In genomic region chr4:87037592-87037991, GRCm38 (mm10) we compare ENCODE assay signal across 11 mouse cellular contexts.
DNase-seq lines count a peak whose midpoint lies in the region; ATAC-seq and TF ChIP-seq lines count a peak whose summit lies in the region.
"Had no signal": no experiment of that assay in that cellular context is flagged by ENCODE, and none has a peak within 500 bp of the region (broad histone marks: within the 10 kb centered on the region; RNA-seq: fewer than 3 reads in every experiment).

No protein-coding gene starts in this region.

- H3K4me3 ChIP-seq in gastrocnemius, adult 2 months: no peak overlapping the region
- H3K4me3 ChIP-seq in liver, embryonic 14.5 days (ENCODE audit: insufficient read depth in 1 of 2, low read depth in 2 of 2, low read length in 2 of 2): no peak overlapping the region
- H3K4me3 ChIP-seq in liver, embryonic 12.5 days: no peak overlapping the region
- H3K4me3 ChIP-seq in midbrain, embryonic 14.5 days (replicated peaks; ENCODE audit: low read depth, low read length): no peak overlapping the region
- H3K4me3 ChIP-seq: forebrain, embryonic 12.5 days; myocyte had no signal

- no peak for TF ChIP-seq EP300 in liver, embryonic 14.5 days (IDR thresholded peaks at IDR 0.05; ENCODE audit: low read depth)

- no peaks in the 10 kb centered on the region for H3K36me3 ChIP-seq in liver, embryonic 14.5 days (replicated peaks; ENCODE audit: control insufficient read depth, insufficient read depth, low read depth)
- H3K36me3 ChIP-seq in liver, embryonic 12.5 days: no peaks in the 10 kb centered on the region
- no peaks in the 10 kb centered on the region for H3K36me3 ChIP-seq in midbrain, embryonic 14.5 days (ENCODE audit: control insufficient read depth, insufficient read depth, low read length)
- H3K36me3 ChIP-seq: forebrain, embryonic 12.5 days had no signal

- H3K27ac ChIP-seq in gastrocnemius, adult 2 months: no peak overlapping the region
- no peak overlapping the region for H3K27ac ChIP-seq in liver, embryonic 14.5 days
- no peak overlapping the region for H3K27ac ChIP-seq in liver, embryonic 12.5 days
- no peak overlapping the region for H3K27ac ChIP-seq in midbrain, embryonic 14.5 days (replicated peaks; ENCODE audit: low read depth, low read length)
- H3K27ac ChIP-seq: forebrain, embryonic 12.5 days had no signal

- WGBS in liver, embryonic 14.5 days (ENCODE audit: insufficient replicate concordance): 52% methylated on average over 4 of the region's 4 CpGs
- 47% methylated on average over 4 of the region's 4 CpGs for whole genome bisulfite sequencing in liver, embryonic 12.5 days (ENCODE audit: insufficient replicate concordance)
- 77% methylated on average over 4 of the region's 4 CpGs for WGBS in midbrain, embryonic 14.5 days

- H3K9ac ChIP-seq in liver, embryonic 14.5 days (replicated peaks): no peak overlapping the region
- no peak overlapping the region for H3K9ac ChIP-seq in liver, embryonic 12.5 days
- no peak overlapping the region for H3K9ac ChIP-seq in midbrain, embryonic 14.5 days (replicated peaks; ENCODE audit: low read length)
- H3K9ac ChIP-seq: forebrain, embryonic 12.5 days had no signal

- no peak for ATAC-seq in liver, embryonic 14.5 days (ENCODE audit: insufficient read depth)
- no peak for ATAC-seq in liver, embryonic 12.5 days
- ATAC-seq in midbrain, embryonic 14.5 days (ENCODE audit: low FRiP score, low TSS enrichment): no peak; the same call in 1 of the 2 replicates

- TF ChIP-seq CTCF in gastrocnemius, adult 2 months (IDR thresholded peaks at IDR 0.05): peak; percentile 26; the same call in 1 of the 2 replicates
- 0 out of 2 replicates have a peak, but pooled peaks have one; percentile 34 for TF ChIP-seq CTCF in liver, embryonic 14.5 days (IDR thresholded peaks at IDR 0.05; ENCODE audit: low read depth)

- intact Hi-C loops in gastrocnemius, adult 2 months (cut with DNase I): no loop called here
- intact Hi-C loops in gastrocnemius, postnatal 36 days (cut with DNase I): no loop called here

- H3K9me3 ChIP-seq in liver, embryonic 14.5 days (ENCODE audit: control insufficient read depth, low read length): no peaks in the 10 kb centered on the region
- H3K9me3 ChIP-seq in liver, embryonic 12.5 days (replicated peaks): no peaks in the 10 kb centered on the region
- no peaks in the 10 kb centered on the region for H3K9me3 ChIP-seq in midbrain, embryonic 14.5 days (ENCODE audit: control insufficient read depth, low read length)
- H3K9me3 ChIP-seq: forebrain, embryonic 12.5 days had no signal

- no peak for DNase-seq in gastrocnemius, adult 2 months
- no peak for DNase-seq in gastrocnemius, postnatal 36 days
- DNase-seq in liver, embryonic 14.5 days (ENCODE audit: low read depth in 3 of 3, low spot score in 3 of 3): no peak
- peak; percentile 52 for DNase-seq in brain, adult 2 months (ENCODE audit: low read depth, low spot score)
- DNase-seq in midbrain, embryonic 14.5 days: peak; percentile 69
- DNase-seq in thymus, adult 18-20 months: no peak
- DNase-seq in thymus, postnatal 14 days: no peak
- DNase-seq: liver had no signal

- no peaks in the 10 kb centered on the region for H3K27me3 ChIP-seq in liver, embryonic 14.5 days (ENCODE audit: control insufficient read depth, insufficient read depth, low read length)
- H3K27me3 ChIP-seq in liver, embryonic 12.5 days (replicated peaks): no peaks in the 10 kb centered on the region
- H3K27me3 ChIP-seq in midbrain, embryonic 14.5 days (ENCODE audit: control insufficient read depth, insufficient read depth, low read length): no peaks in the 10 kb centered on the region
- H3K27me3 ChIP-seq: forebrain, embryonic 12.5 days had no signal

- H3K4me2 ChIP-seq in liver, embryonic 14.5 days (ENCODE audit: low read depth): no peak overlapping the region
- H3K4me2 ChIP-seq in liver, embryonic 12.5 days: no peak overlapping the region
- H3K4me2 ChIP-seq in midbrain, embryonic 14.5 days (ENCODE audit: low read length): no peak overlapping the region
- H3K4me2 ChIP-seq: forebrain, embryonic 12.5 days had no signal

- no peaks in the 10 kb centered on the region for H3K4me1 ChIP-seq in liver, embryonic 14.5 days (replicated peaks; ENCODE audit: control insufficient read depth in 2 of 2, insufficient read depth in 2 of 2, low read length in 1 of 2)
- no peaks in the 10 kb centered on the region for H3K4me1 ChIP-seq in liver, embryonic 12.5 days
- H3K4me1 ChIP-seq in midbrain, embryonic 14.5 days (ENCODE audit: control insufficient read depth, insufficient read depth, low read length): no peaks in the 10 kb centered on the region
- H3K4me1 ChIP-seq: forebrain, embryonic 12.5 days had no signal

Comparison
In these comparisons a context has a peak if more than half of its experiments do, and no peak if none do; other contexts are left out.
1. DNase-seq: peak in brain, adult 2 months (single experiment) and midbrain, embryonic 14.5 days (single experiment); none in gastrocnemius, adult 2 months (single experiment), gastrocnemius, postnatal 36 days (0 of 2), liver, embryonic 14.5 days (0 of 3), thymus, adult 18-20 months (0 of 2) and thymus, postnatal 14 days (single experiment).